Mouse (Mus musculus) adrenal gland, postnatal 14 days (tissue): ENCODE measurements at regions not wholly inside any gene's neighbourhood (a gene's known extent, or its start where the extent isn't known, plus 50 kb on each side); places are given as distances from the start of the nearest gene placed in this dataset.

Experiments
- DNase-seq: peaks from one replicate; pipeline ENCODE4 v3.0.0; 2021; ENCODE audit warnings: mixed read lengths

- DNase-seq, result no peak
These were observed 73.9 kb upstream of the Gm15217 start for GRCm38 (mm10) chr14:46305267-46305666.

GRCm38 (mm10) chr14:46313064-46313463 is 66.2 kb upstream of the Gm15217 start:
- no peak for DNase-seq

- DNase-seq, result no peak
These were observed 62.7 kb upstream of the Gm15217 start for GRCm38 (mm10) chr14:46316521-46316920.

- no peak for DNase-seq
These were observed 61.7 kb upstream of the Gm15217 start for GRCm38 (mm10) chr14:46317406-46318045.

GRCm38 (mm10) chr14:46328064-46328463 is 51.1 kb upstream of the Gm15217 start:
- no peak for DNase-seq
